Mouse (Mus musculus): ENCODE measurements around the gene Gm14214. TPM values are rescaled to one million over a fixed set of nuclear protein-coding genes. Genes with fewer than 3 reads are reported as not detected.

The Gm14214 gene
- polyA plus RNA-seq (2021; fragmentation: Nextera tagmentation), result not detected in 2 replicates
- long read RNA-seq, experiment 1, result 0 reads
- long read RNA-seq, experiment 2, result 0 reads

GRCm38 (mm10) chr2:154769930-154770329, at the start of gene Gm14214:
Gm14214 (minus strand) TSS chr2:154770030.

GRCm38 (mm10) chr2:154790656-154791483, 21.0 kb upstream of the Gm14214 start, which contains the start of the genes Raly and a:
Raly (plus strand) TSS chr2:154791096.
a (plus strand) TSS chr2:154791402.

Other genes starting within 250 kb of the Gm14214 start
- gene 1700003F12Rik, start 222.9 kb downstream of the Gm14214 start, polyA plus RNA-seq (2021; fragmentation: Nextera tagmentation), result 1.7 TPM in 2 replicates
- not detected in 2 replicates for gene Actl10, start 218.3 kb downstream of the Gm14214 start, polyA plus RNA-seq (2021; fragmentation: Nextera tagmentation)
- 27.0 and 29.4 TPM in 2 replicates for gene Necab3, start 211.1 kb downstream of the Gm14214 start, polyA plus RNA-seq (2021; fragmentation: Nextera tagmentation)
- gene E2f1, start 200.1 kb downstream of the Gm14214 start, polyA plus RNA-seq (2021; fragmentation: Nextera tagmentation), result 2.0 and 2.5 TPM in 2 replicates
- gene Pxmp4, start 166.3 kb downstream of the Gm14214 start, polyA plus RNA-seq (2021; fragmentation: Nextera tagmentation), result 14.9 and 15.0 TPM in 2 replicates
- 1.4 and 1.5 TPM in 2 replicates for gene Zfp341, start 156.7 kb downstream of the Gm14214 start, polyA plus RNA-seq (2021; fragmentation: Nextera tagmentation)
- not detected in 2 replicates for gene 4930519P11Rik, start 156.6 kb downstream of the Gm14214 start, polyA plus RNA-seq (2021; fragmentation: Nextera tagmentation)
- 9.3 and 11.8 TPM in 2 replicates for gene Chmp4b, start 118.3 kb downstream of the Gm14214 start, polyA plus RNA-seq (2021; fragmentation: Nextera tagmentation)
- 17.1 and 18.0 TPM in 2 replicates for gene Raly, start 21.1 kb upstream of the Gm14214 start, polyA plus RNA-seq (2021; fragmentation: Nextera tagmentation)
- 0.33 TPM in 1 of 2 replicates, not detected in the other for gene a, start 21.4 kb upstream of the Gm14214 start, polyA plus RNA-seq (2021; fragmentation: Nextera tagmentation)
- gene Eif2s2, start 122.9 kb upstream of the Gm14214 start, polyA plus RNA-seq (2021; fragmentation: Nextera tagmentation), result 70.0 and 80.0 TPM in 2 replicates
- gene Gm14226, start 248.2 kb upstream of the Gm14214 start, polyA plus RNA-seq (2021; fragmentation: Nextera tagmentation), result not detected in 2 replicates

All from layer of hippocampus, adult 6 months (tissue).